Mouse (Mus musculus) hindbrain, embryonic 16.5 days (tissue): Measurements from ENCODE around the gene B430306N03Rik. TPM values are rescaled to one million over a fixed set of nuclear protein-coding genes. Genes with fewer than 3 reads are reported as not detected.

Experiments
- ATAC-seq: fragments of 200-750 bp; cut with Nextera tagmentation; 2 replicates; pipeline ENCODE4 v1.8.0; 2017; ENCODE audit warnings: moderate TSS enrichment, moderate library complexity
- H3K27ac ChIP-seq: fragments of 300-500 bp; sonication (generic); 2 replicates; pipeline ENCODE4 v1.5.1; 2014; ENCODE audit warnings: low read depth, mild to moderate bottlenecking, control low read depth, low read length, moderate library complexity
- H3K27me3 ChIP-seq: fragments of 300-500 bp; sonication (generic); replicated peaks from 2 replicates; pipeline ENCODE4 v1.6.1; 2014; ENCODE audit warnings: low read length; ENCODE audit not compliant: control insufficient read depth, insufficient read depth
- H3K36me3 ChIP-seq: fragments of 300-500 bp; sonication (generic); 2 replicates; pipeline ENCODE4 v1.6.1; 2014; ENCODE audit warnings: mild to moderate bottlenecking, low read length, moderate library complexity, mixed read lengths; ENCODE audit not compliant: control insufficient read depth, insufficient read depth
- H3K4me1 ChIP-seq: fragments of 300-500 bp; sonication (generic); 2 replicates; pipeline ENCODE4 v1.6.1; 2014; ENCODE audit warnings: low read depth, low read length; ENCODE audit not compliant: control insufficient read depth, insufficient read depth
- H3K4me2 ChIP-seq: fragments of 300-500 bp; sonication (generic); 2 replicates; pipeline ENCODE4 v1.6.1; 2014; ENCODE audit warnings: mild to moderate bottlenecking, low read length, control low read depth, moderate library complexity
- H3K4me3 ChIP-seq: fragments of 300-500 bp; sonication (generic); 2 replicates; pipeline ENCODE4 v1.5.1; 2014; ENCODE audit warnings: mild to moderate bottlenecking, low read length, control low read depth, moderate library complexity
- H3K9ac ChIP-seq: fragments of 300-500 bp; sonication (generic); 2 replicates; pipeline ENCODE4 v1.6.1; 2014; ENCODE audit warnings: low read depth, mild to moderate bottlenecking, control low read depth, low read length, moderate library complexity
- H3K9me3 ChIP-seq: fragments of 300-500 bp; sonication (generic); 2 replicates; pipeline ENCODE4 v1.6.1; 2014; ENCODE audit warnings: mild to moderate bottlenecking, low read length, moderate library complexity; ENCODE audit not compliant: control insufficient read depth
- WGBS: fragments of 180-500 bp; shearing (Covaris S2); extraction: QIAGEN DNeasy Blood & Tissue Kit; methylation state at CpG from one replicate; pipeline ENCODE4 v1.1.7; 2014; 5-methylcytosine and 5-hydroxymethylcytosine counted together
- polyA plus RNA-seq: library from polyadenylated mRNA; unstranded; fragments of >200 nt; fragmentation: Nextera tagmentation; extraction: Ambion mirVana; gene quantifications from 2 replicates; pipeline ENCODE4 v1.2.1, GENCODE M21; 2015

The B430306N03Rik gene
- polyA plus RNA-seq, 1 experiment from 2014 or later: 0.06 TPM

- no peak for ATAC-seq
- Histone ChIP-seq H3K27ac (no peak overlapping the region), H3K36me3 (no peaks in the 10 kb centered on the region), H3K27me3 (no peaks in the 10 kb centered on the region), H3K4me2 (no peak overlapping the region), H3K9ac (no peak overlapping the region), H3K4me1 (no peaks in the 10 kb centered on the region), H3K9me3 (no peaks in the 10 kb centered on the region), H3K4me3 (no peak overlapping the region)
- 71% methylated on average over 6 of the region's 6 CpGs for WGBS
Observed at GRCm38 (mm10) chr17:48363421-48363965, 47.6 kb downstream of the B430306N03Rik start.

- H3K4me1 ChIP-seq: no peaks in the 10 kb centered on the region
- H3K9ac ChIP-seq: no peak overlapping the region
- no peaks in the 10 kb centered on the region for H3K9me3 ChIP-seq
- H3K4me2 ChIP-seq: no peak overlapping the region
- ATAC-seq: peak; percentile 30; the same call in 1 of the 2 replicates
- no peak overlapping the region for H3K27ac ChIP-seq
- no peak overlapping the region for H3K4me3 ChIP-seq
- 69% methylated on average over 9 of the region's 9 CpGs for WGBS
- H3K27me3 ChIP-seq: no peaks in the 10 kb centered on the region
- H3K36me3 ChIP-seq: no peaks in the 10 kb centered on the region
Observed at GRCm38 (mm10) chr17:48365511-48366155, 49.7 kb downstream of the B430306N03Rik start.

GRCm38 (mm10) chr17:48366806-48367205, 50.9 kb downstream of the B430306N03Rik start:
- H3K27ac ChIP-seq: no peak overlapping the region
- WGBS: 92% methylated on average over 5 of the region's 5 CpGs
- H3K4me2 ChIP-seq: no peak overlapping the region
- H3K4me1 ChIP-seq: no peaks in the 10 kb centered on the region
- H3K27me3 ChIP-seq: no peaks in the 10 kb centered on the region
- H3K9me3 ChIP-seq: no peaks in the 10 kb centered on the region
- H3K4me3 ChIP-seq: no peak overlapping the region
- ATAC-seq: no peak
- H3K36me3 ChIP-seq: no peaks in the 10 kb centered on the region
- no peak overlapping the region for H3K9ac ChIP-seq

- no peak for ATAC-seq
- H3K27ac ChIP-seq: no peak overlapping the region
- no peak overlapping the region for H3K4me3 ChIP-seq
- no peak overlapping the region for H3K4me2 ChIP-seq
- no peaks in the 10 kb centered on the region for H3K4me1 ChIP-seq
- H3K9me3 ChIP-seq: no peaks in the 10 kb centered on the region
- no peaks in the 10 kb centered on the region for H3K27me3 ChIP-seq
- no peaks in the 10 kb centered on the region for H3K36me3 ChIP-seq
- no peak overlapping the region for H3K9ac ChIP-seq
Observed at GRCm38 (mm10) chr17:48371621-48372020, 55.7 kb downstream of the B430306N03Rik start.

GRCm38 (mm10) chr17:48372987-48373386, 57.0 kb downstream of the B430306N03Rik start:
- Histone ChIP-seq H3K4me3 (no peak overlapping the region), H3K36me3 (no peaks in the 10 kb centered on the region), H3K4me1 (no peaks in the 10 kb centered on the region), H3K27me3 (no peaks in the 10 kb centered on the region), H3K27ac (no peak overlapping the region), H3K9ac (no peak overlapping the region), H3K4me2 (no peak overlapping the region), H3K9me3 (no peaks in the 10 kb centered on the region)
- 82% methylated on average over 8 of the region's 8 CpGs for WGBS
- ATAC-seq: no peak

GRCm38 (mm10) chr17:48376102-48376501, 60.2 kb downstream of the B430306N03Rik start:
- no peak overlapping the region for H3K27ac ChIP-seq
- no peak overlapping the region for H3K4me3 ChIP-seq
- H3K9me3 ChIP-seq: no peaks in the 10 kb centered on the region
- H3K27me3 ChIP-seq: no peaks in the 10 kb centered on the region
- 100% methylated on average over 1 of the region's 1 CpGs for WGBS
- no peaks in the 10 kb centered on the region for H3K4me1 ChIP-seq
- ATAC-seq: no peak
- H3K9ac ChIP-seq: no peak overlapping the region
- no peak overlapping the region for H3K4me2 ChIP-seq
- H3K36me3 ChIP-seq: no peaks in the 10 kb centered on the region

Other genes with a start within 250 kb of the B430306N03Rik start
- gene 1700067P10Rik, start 226.8 kb upstream of the B430306N03Rik start, polyA plus RNA-seq: 0.24 TPM in 2 replicates
- not detected in 2 replicates for gene 9830107B12Rik, start 169.9 kb upstream of the B430306N03Rik start, polyA plus RNA-seq
- gene A530064D06Rik, start 148.9 kb upstream of the B430306N03Rik start, polyA plus RNA-seq: 0.14 TPM in 1 of 2 replicates, not detected in the other
- gene Trem1, start 83.4 kb upstream of the B430306N03Rik start, polyA plus RNA-seq: not detected in 2 replicates
- not detected in 2 replicates for gene Trem3, start 68.4 kb upstream of the B430306N03Rik start, polyA plus RNA-seq
- 0.17 and 0.59 TPM in 2 replicates for gene Treml4, start 51.8 kb upstream of the B430306N03Rik start, polyA plus RNA-seq
- 0.27 TPM in 1 of 2 replicates, not detected in the other for gene Treml2, start 16.6 kb upstream of the B430306N03Rik start, polyA plus RNA-seq
- gene Trem2, start 30.3 kb downstream of the B430306N03Rik start, polyA plus RNA-seq: 4.5 and 6.7 TPM in 2 replicates
- 0.49 and 0.76 TPM in 2 replicates for gene Treml1, start 43.8 kb downstream of the B430306N03Rik start, polyA plus RNA-seq
- 8.9 and 10.6 TPM in 2 replicates for gene Nfya, start 93.8 kb downstream of the B430306N03Rik start, polyA plus RNA-seq
- 33.2 and 34.3 TPM in 2 replicates for gene Oard1, start 93.9 kb downstream of the B430306N03Rik start, polyA plus RNA-seq
- 0.88 and 4.2 TPM in 2 replicates for gene Apobec2, start 116.8 kb downstream of the B430306N03Rik start, polyA plus RNA-seq
- 0.93 and 1.6 TPM in 2 replicates for gene Tspo2, start 135.4 kb downstream of the B430306N03Rik start, polyA plus RNA-seq
- 0.15 and 0.39 TPM in 2 replicates for gene Unc5cl, start 138.8 kb downstream of the B430306N03Rik start, polyA plus RNA-seq